Mouse (Mus musculus) lung, postnatal 0 days (tissue): ENCODE measurements around the gene Tmem231. TPM values are rescaled to one million over a fixed set of nuclear protein-coding genes. Genes with fewer than 3 reads are reported as not detected.

ENCODE experiments used
- ATAC-seq: fragments of 200-750 bp; cut with Nextera tagmentation; 2 replicates; pipeline ENCODE4 v1.8.0; 2017; ENCODE audit warnings: moderate library complexity
- DNase-seq: peaks from one replicate; pipeline ENCODE4 v3.0.0-alpha.2; 2016; ENCODE audit warnings: low spot score
- H3K27ac ChIP-seq: fragments of 300-500 bp; sonication (generic); 2 replicates; pipeline ENCODE4 v1.5.1; 2014; ENCODE audit warnings: antibody characterized with exemption, mild to moderate bottlenecking, low read length, mixed read lengths
- H3K27me3 ChIP-seq: fragments of 300-500 bp; sonication (generic); replicated peaks from 2 replicates; pipeline ENCODE4 v1.6.1; 2014; ENCODE audit warnings: low read length, mixed read lengths; ENCODE audit not compliant: insufficient read depth
- H3K36me3 ChIP-seq: fragments of 300-500 bp; sonication (generic); 2 replicates; pipeline ENCODE4 v1.6.1; 2014; ENCODE audit warnings: low read length, mixed read lengths; ENCODE audit not compliant: insufficient read depth
- H3K4me1 ChIP-seq: fragments of 300-500 bp; sonication (generic); 2 replicates; pipeline ENCODE4 v1.6.1; 2014; ENCODE audit warnings: antibody characterized with exemption, low read depth, low read length, mixed read lengths; ENCODE audit not compliant: insufficient read depth
- H3K4me2 ChIP-seq: fragments of 300-500 bp; sonication (generic); replicated peaks from 2 replicates; pipeline ENCODE4 v1.6.1; 2014; ENCODE audit warnings: low read depth, mild to moderate bottlenecking, low read length, moderate library complexity, mixed read lengths
- H3K4me3 ChIP-seq: fragments of 300-500 bp; sonication (generic); 2 replicates; pipeline ENCODE4 v1.5.1; 2014; ENCODE audit warnings: low read depth, low read length
- H3K9ac ChIP-seq: fragments of 300-500 bp; sonication (generic); replicated peaks from 2 replicates; pipeline ENCODE4 v1.6.1; 2014; ENCODE audit warnings: low read depth, mild to moderate bottlenecking
- H3K9me3 ChIP-seq: fragments of 300-500 bp; sonication (generic); 2 replicates; pipeline ENCODE4 v1.6.1; 2016; ENCODE audit warnings: low read length, mixed read lengths
- CTCF ChIP-seq: IDR thresholded peaks from 2 replicates; pipeline ENCODE4 v1.5.1; 2016; ENCODE audit warnings: antibody characterized with exemption, mild to moderate bottlenecking
- EP300 ChIP-seq: IDR thresholded peaks from 2 replicates; pipeline ENCODE4 v1.6.1; 2016; ENCODE audit warnings: antibody characterized with exemption, mild to moderate bottlenecking, control low read depth
- WGBS: fragments of 180-500 bp; shearing (Covaris S2); extraction: QIAGEN DNeasy Blood & Tissue Kit; methylation state at CpG from one replicate; pipeline ENCODE4 v1.1.7; 2014; 5-methylcytosine and 5-hydroxymethylcytosine counted together
- polyA plus RNA-seq: library from polyadenylated mRNA; unstranded; fragments of >200 nt; fragmentation: Nextera tagmentation; extraction: Ambion mirVana; gene quantifications from 2 replicates; pipeline ENCODE4 v1.2.1, GENCODE M21; 2015

The Tmem231 gene
- polyA plus RNA-seq, 1 experiment from 2014 or later = 5.6 TPM

DNA sequence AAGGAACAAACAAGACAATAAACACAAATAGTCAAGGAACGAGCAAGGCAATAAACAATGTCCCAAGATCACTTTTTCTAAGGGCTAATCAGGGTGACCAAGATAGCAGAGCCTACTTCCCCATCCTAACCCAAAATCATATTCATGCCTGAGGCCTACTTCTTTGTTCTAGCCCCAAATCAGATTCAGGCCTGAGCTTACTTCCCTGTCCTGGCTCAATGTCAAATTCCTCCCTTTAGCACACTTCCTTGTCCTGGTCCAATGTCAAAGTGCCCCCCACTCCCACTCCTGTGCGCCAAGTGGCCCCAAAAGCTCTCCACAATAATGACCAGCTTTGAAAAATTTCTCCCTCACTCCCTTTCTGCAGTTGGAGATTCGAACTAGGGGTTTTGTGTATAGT lies 3.5 kb upstream of the Tmem231 start:
- no peak for TF ChIP-seq EP300
- TF ChIP-seq CTCF = no peak
- whole genome bisulfite sequencing = 57% methylated on average over 3 of the region's 3 CpGs
- H3K4me3 ChIP-seq = no peak overlapping the region
- no peak for ATAC-seq
- DNase-seq = no peak
- H3K27me3 ChIP-seq = no peaks in the 10 kb centered on the region
- no peak overlapping the region for H3K4me2 ChIP-seq
- no peaks in the 10 kb centered on the region for H3K36me3 ChIP-seq
- H3K4me1 ChIP-seq = peaks cover 20% of the 10 kb centered on the region; the same call in 1 of the 2 replicates
- H3K9me3 ChIP-seq = no peaks in the 10 kb centered on the region
- H3K27ac ChIP-seq = no peak overlapping the region
- no peak overlapping the region for H3K9ac ChIP-seq

GRCm38 (mm10) chr8:111934201-111934600 lies 520 bp upstream of the Tmem231 start:
- 80% methylated on average over 2 of the region's 2 CpGs for WGBS
- no peak overlapping the region for H3K4me3 ChIP-seq

GRCm38 (mm10) chr8:111932580-111933336 lies 923 bp downstream of the Tmem231 start:
- ATAC-seq = peak; percentile 78
- peak; percentile 87 for DNase-seq
- Histone ChIP-seq H3K36me3 (no peaks in the 10 kb centered on the region), H3K4me1 (peaks cover 5% of the 10 kb centered on the region; the same call in 1 of the 2 replicates), H3K9me3 (no peaks in the 10 kb centered on the region), H3K27ac (0 out of 2 replicates have a peak overlapping the region, but pooled peaks have one; percentile 5), H3K9ac (no peak overlapping the region), H3K4me2 (peak overlapping the region; percentile 95), H3K27me3 (no peaks in the 10 kb centered on the region), H3K4me3 (peak overlapping the region; percentile 57)
- 20% methylated on average over 19 of the region's 19 CpGs for whole genome bisulfite sequencing
- TF ChIP-seq EP300 (no peak), CTCF (no peak)

More at GRCm38 (mm10) chr8:111934201-111934600, 520 bp upstream of the Tmem231 start:
- no peak for ATAC-seq
- DNase-seq = no peak
- Histone ChIP-seq H3K27ac (no peak overlapping the region), H3K4me2 (no peak overlapping the region), H3K4me1 (peaks cover 5% of the 10 kb centered on the region; the same call in 1 of the 2 replicates), H3K36me3 (no peaks in the 10 kb centered on the region), H3K27me3 (no peaks in the 10 kb centered on the region), H3K9ac (no peak overlapping the region), H3K9me3 (no peaks in the 10 kb centered on the region)
- TF ChIP-seq EP300 (no peak), CTCF (no peak)

- H3K4me2 ChIP-seq = no peak overlapping the region
- TF ChIP-seq EP300 (no peak), CTCF (no peak)
- ATAC-seq (no peak), DNase-seq (no peak)
- H3K4me3 ChIP-seq = no peak overlapping the region
- H3K27me3 ChIP-seq = no peaks in the 10 kb centered on the region
- peaks cover 5% of the 10 kb centered on the region; the same call in 1 of the 2 replicates for H3K4me1 ChIP-seq
- no peaks in the 10 kb centered on the region for H3K9me3 ChIP-seq
- H3K27ac ChIP-seq = no peak overlapping the region
- 73% methylated on average over 16 of the region's 16 CpGs for WGBS
- H3K9ac ChIP-seq = no peak overlapping the region
- no peaks in the 10 kb centered on the region for H3K36me3 ChIP-seq
These were observed 2.0 kb downstream of the Tmem231 start for GRCm38 (mm10) chr8:111931721-111932120.

DNA sequence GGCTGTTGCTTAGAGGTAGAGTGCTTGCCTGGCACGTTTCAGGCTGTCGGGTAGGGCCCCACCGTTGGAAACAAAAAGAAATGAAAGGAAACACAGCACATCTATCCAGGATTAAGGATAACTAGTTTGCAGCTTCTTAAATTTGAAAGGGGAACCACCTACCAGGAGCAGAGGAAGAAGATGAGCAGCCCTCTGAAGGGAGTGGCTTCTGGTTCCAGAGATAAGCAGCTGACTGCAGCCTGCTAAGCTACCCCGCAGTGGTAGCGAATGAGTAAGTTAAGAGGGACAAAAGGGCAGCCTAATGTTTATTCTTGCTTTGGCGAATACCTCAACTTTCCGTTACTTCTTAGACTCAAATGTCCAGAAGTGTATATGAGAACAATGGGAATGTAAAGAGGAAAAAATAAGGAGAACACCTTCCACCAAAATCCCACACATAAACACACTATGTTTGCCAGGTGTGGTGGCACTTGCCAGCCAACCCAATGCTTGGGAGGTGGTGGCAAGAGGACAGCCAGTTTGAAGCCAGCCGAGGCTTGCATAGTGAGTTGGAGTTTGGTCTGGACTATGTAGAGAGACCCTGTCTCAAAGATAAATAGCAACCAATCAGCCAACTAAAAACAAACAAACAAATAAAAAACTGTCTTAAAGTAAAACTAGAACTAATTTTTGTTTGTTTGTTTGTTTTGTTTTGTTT lies 3.9 kb downstream of the Tmem231 start:
- Histone ChIP-seq H3K4me1 (peaks cover 5% of the 10 kb centered on the region; the same call in 1 of the 2 replicates), H3K9ac (no peak overlapping the region), H3K36me3 (no peaks in the 10 kb centered on the region), H3K4me2 (no peak overlapping the region), H3K27ac (no peak overlapping the region), H3K4me3 (no peak overlapping the region), H3K9me3 (no peaks in the 10 kb centered on the region), H3K27me3 (no peaks in the 10 kb centered on the region)
- DNase-seq (no peak), ATAC-seq (no peak)
- TF ChIP-seq EP300 = no peak
- 52% methylated on average over 8 of the region's 8 CpGs for WGBS

GRCm38 (mm10) chr8:111924976-111925375 lies 8.7 kb downstream of the Tmem231 start:
- Histone ChIP-seq H3K4me3 (no peak overlapping the region), H3K36me3 (no peaks in the 10 kb centered on the region), H3K27ac (no peak overlapping the region), H3K4me1 (no peaks in the 10 kb centered on the region), H3K9me3 (no peaks in the 10 kb centered on the region), H3K4me2 (no peak overlapping the region), H3K9ac (no peak overlapping the region), H3K27me3 (no peaks in the 10 kb centered on the region)
- no peak for TF ChIP-seq CTCF
- no peak for TF ChIP-seq EP300
- ATAC-seq (no peak), DNase-seq (no peak)
- WGBS = 63% methylated on average over 7 of the region's 7 CpGs
